Mouse (Mus musculus): ENCODE measurements at regions not wholly inside any gene's neighbourhood (a gene's known extent, or its start where the extent isn't known, plus 50 kb on each side); places are given as distances from the start of the nearest gene placed in this dataset.

DNA sequence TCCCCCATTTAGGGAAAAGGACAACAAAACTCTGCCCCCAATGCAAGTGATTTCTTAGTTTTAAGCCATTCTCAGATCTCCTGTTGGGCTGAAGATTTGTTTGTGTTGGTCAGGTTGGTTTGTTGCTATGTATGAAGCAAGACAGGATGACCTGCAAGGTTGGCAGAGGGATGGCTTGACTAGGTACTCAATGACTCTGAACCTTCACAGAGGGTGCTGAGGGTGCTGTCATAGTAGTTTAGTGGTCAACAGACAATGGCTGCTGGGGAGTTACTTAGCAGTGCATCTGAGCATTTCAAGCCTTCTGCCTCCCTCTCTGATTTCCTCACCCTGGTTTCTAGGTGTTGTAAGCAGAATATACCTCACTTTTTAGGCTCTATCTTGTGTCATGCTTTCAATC, 114.7 kb upstream of the Jag1 start:
- no peak for DNase-seq

DNA sequence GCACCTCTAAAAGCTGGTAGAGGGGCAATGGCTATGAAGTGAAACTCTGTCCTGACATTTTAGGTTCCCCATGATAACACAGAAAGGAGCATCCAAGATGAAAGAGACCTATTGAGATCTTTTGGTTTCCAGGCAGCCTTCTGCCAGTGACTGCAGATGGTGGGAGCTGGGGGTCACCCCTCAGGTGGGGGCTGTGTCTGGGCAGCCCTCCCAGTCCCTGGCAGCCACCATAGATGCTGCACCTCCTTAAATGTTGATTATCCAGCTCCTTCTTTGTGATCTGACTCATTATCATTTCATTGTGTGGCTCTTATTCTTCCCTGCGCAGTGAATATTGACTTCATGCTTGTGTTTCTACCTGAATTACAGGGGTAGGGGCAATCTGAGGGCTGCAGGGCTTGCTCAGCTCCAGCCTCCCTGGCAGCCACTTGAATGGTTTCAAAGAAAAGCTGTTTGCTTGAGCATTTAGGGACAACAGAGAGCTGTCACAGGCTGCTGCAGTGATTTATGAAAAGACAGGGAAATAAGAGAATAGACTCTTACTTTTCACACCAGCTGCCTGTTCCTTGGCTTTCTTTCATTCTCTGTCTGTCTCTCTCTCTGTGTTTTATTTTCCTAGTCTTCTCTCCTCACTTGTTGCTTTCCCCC, 113.1 kb upstream of the Jag1 start:
- DNase-seq: no peak

DNA sequence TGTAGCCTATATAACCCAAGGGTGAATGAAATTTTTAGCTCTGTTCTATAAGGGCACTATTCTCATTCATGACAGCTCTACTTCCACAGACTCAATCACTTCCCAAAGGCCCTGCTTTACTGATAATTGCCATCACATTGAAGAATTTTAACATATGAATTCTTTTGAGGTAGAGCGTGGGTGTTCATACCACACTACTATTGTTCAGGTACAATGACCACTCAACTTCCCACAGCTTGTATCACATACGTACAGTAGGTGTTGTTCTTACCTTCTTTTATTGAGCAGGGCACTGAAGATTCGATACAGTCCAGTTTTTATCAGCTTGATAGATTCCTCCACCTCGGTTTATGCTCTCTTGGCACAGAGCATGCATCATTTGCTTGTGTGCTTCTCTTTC, 111.1 kb upstream of the Jag1 start:
- DNase-seq: no peak

DNA sequence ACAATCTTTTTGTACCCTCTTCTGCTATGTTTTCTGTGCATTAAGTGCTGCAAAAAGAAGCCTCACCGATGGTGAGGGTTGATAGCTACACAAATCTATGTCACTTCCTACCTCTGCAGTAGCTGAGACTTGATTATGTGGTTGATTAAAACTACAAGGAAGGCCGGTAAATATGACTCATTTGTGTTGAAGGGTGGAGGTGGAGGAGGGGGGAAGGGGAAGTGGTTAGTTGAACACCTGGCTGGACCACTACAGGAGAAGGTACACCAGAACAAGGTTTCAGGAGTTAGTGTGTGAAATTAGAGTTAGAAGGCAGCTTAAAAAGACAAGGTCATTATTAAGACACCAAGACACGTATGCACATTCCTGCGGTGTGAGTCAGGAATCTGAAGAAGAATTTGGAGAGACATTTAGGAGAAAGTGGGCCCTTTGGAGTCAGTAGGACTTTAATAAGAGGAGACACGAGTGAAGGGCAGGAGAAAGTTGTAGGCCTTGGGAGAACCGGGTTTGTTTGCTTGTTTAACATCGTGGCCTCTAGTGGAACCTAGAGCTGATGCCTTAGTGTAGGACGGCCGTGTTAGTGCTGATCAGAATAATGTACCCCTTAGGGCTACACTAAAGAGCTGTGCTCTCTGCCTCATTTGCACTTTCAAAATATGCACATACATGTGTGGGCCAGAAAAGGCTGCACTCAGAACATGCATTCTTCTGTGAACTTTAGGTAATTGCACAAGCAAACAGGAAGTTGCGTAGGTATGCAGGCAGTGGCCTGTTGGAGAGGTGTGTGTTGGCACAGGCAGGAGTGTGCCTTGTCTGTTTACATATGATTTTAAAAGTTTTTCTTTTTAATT, 108.5 kb upstream of the Jag1 start:
- no peak for DNase-seq

DNA sequence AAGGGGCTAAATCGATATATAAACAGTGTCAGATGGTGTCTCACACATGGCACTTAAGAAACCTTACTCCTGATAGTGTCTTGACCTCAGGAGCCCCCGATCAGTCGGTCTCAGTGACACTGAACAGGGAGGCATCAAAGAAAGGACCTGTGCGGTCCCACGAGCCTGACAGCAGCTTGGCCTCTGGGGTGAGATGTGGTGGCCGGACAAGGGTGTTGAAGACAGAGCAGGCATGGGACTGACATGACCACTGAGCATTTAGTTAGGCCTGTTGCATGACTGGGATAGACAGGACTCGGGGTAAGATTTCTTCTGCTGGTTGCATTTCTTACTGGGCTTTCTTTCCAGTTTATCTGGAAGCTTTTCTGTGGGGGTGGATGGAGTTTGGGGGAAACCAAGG, 99.3 kb upstream of the Jag1 start:
- no peak for DNase-seq

DNA sequence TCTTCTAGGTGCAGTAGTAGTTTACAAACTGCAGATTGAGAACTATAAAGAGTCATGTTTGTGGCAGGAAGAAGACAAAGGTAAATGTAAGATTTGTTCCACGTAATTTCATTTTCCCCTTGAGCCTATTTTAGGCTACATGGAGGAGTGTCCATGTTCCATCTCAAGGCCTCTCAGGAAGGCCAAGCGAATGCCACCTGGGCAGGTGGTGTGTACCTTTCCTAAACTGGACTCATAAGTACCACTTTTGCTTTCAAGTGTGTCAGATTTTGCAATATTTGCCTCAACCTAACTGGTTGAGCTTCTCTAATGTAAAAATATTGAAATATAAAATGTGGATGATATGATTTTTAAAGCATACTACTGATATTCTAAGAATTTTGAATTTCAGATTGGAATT, 91.4 kb upstream of the Jag1 start:
- DNase-seq: no peak

DNA sequence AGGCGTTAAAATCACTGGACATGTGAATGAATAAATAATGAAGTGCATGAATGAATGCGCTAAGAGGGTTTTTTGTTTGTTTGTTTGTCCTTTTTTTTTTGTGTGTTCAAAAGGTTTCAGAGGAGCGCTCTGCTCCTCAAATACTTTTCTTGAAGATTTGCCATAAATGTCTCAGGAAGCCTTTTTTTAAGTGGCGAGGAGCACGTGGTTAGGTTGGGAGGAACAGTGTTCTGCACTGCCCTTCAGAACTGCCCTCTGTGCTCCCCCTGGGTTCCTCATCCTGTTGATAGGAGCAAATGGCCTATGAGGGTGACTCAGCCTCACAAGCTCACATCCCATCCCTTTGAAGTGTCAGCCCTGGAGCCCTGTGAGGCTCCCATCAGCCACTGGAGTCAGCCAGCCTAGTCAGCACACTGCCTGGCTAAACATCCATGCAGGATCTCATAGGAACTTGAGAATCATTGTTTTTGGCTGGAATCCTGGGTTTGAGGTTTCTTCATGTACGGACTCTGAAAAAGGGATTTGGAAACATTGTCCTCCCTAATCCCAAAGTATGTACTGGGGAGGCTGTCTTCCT, 87.9 kb upstream of the Jag1 start:
- DNase-seq: no peak

DNA sequence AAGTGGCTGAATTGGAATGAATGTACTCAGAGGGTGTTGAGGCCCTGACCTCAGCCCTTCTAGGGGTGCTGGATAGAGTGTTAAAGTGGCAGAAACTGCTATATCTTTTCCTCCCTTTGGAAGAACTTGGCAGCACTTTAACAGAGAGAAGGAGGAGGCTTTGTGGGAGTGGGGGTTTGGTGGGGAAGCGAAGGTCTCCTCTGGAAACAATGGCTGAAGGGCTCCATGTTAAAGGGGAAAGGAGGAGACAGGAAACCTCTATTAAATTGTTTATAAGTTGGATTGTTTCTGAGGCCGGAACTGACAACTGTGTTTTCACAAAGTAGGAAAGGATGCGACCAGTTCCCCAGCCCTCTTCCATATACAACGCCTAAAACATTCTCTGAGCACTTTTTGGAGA, 83.7 kb upstream of the Jag1 start:
- no peak for DNase-seq

DNA sequence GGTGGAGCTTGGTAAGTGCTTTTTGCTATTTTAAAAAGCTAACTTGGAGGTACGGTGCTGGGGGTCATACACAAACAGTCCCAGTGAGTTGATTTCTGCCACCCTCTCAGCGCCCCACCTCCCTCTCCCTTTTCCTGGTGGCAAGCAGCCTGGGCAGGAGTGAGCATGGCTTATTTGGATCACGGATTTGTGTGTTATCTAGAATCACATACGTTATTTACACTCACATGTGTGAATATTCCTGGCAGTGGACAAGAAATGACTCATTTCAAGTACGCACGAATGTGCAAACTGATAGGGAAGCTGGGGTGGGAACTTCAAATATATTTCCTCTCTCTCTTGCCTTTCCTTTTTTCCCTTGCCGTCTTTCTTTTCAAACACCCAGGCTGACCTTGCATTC, 75.7 kb upstream of the Jag1 start:
- DNase-seq: no peak

DNA sequence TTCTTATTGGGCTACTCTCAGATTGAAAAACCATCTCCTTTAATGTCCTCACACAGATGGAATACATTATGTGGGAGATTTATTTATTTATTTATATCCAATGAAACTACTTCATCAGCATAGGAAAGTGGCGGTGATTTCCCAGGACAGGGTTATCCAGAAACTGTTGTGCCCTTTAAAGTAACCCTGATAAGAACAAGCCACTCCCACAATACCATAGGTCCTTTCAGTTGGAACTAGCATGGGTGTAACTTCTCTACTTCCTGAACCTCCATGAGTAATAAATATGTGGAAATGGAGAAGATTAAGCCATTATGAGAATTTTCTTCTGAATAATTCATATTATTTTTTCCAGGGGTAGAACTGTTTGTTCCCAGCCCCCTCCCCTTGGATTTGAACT, 52.7 kb upstream of the Jag1 start:
- DNase-seq: no peak

DNA sequence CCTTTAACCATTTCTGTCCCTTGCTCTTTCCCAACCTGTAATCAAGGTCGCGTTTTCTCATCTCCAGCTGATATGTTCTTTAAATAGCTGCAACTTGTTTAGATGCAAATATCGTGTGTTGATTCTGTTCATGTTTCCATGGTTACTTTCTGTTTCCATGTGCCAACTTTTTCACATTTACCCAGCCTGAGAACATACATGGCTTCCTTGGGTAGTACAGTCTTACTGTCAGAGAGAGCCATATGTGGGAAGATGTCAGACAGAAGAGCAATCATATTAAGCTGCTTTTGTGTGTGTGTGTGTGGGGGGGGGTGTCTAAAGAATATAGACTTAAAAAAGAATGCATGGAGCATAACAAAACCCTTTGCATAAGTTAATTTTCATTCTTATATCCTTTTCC, 52.2 kb upstream of the Jag1 start:
- DNase-seq: no peak
